Mouse (Mus musculus) macrophage (primary cell): ENCODE results near the gene Rps2. TPM values are rescaled to one million over a fixed set of nuclear protein-coding genes. Genes with fewer than 3 reads are reported as not detected.

Source experiments
- H3K27ac ChIP-seq: fragments of 350-480 bp; formaldehyde crosslinking; 2 replicates; pipeline ENCODE4 v1.9.0; 2021
- H3K36me3 ChIP-seq: fragments of 350-480 bp; formaldehyde crosslinking; 2 replicates; pipeline ENCODE4 v1.9.0; 2021; ENCODE audit errors: inconsistent target
- H3K4me3 ChIP-seq: fragments of 350-480 bp; formaldehyde crosslinking; 2 replicates; pipeline ENCODE4 v1.9.0; 2021; ENCODE audit errors: inconsistent target
- H3K79me2 ChIP-seq: fragments of 350-480 bp; formaldehyde crosslinking; 2 replicates; pipeline ENCODE4 v1.9.0; 2021; ENCODE audit errors: inconsistent target
- WGBS: methylation state at CpG from one replicate; pipeline ENCODE4 v1.1.7; 2026; ENCODE audit warnings: inconsistent platforms; ENCODE audit not compliant: missing documents; 5-methylcytosine and 5-hydroxymethylcytosine counted together
- polyA plus RNA-seq: library from polyadenylated mRNA; stranded (reverse); fragments of 250-400 nt; gene quantifications from 3 replicates; pipeline ENCODE4 v1.2.4, GENCODE M21; 2018; ENCODE audit warnings: inconsistent platforms

Gene Rps2
- polyA plus RNA-seq, 1 experiment from 2014 or later = 612 TPM

DNA sequence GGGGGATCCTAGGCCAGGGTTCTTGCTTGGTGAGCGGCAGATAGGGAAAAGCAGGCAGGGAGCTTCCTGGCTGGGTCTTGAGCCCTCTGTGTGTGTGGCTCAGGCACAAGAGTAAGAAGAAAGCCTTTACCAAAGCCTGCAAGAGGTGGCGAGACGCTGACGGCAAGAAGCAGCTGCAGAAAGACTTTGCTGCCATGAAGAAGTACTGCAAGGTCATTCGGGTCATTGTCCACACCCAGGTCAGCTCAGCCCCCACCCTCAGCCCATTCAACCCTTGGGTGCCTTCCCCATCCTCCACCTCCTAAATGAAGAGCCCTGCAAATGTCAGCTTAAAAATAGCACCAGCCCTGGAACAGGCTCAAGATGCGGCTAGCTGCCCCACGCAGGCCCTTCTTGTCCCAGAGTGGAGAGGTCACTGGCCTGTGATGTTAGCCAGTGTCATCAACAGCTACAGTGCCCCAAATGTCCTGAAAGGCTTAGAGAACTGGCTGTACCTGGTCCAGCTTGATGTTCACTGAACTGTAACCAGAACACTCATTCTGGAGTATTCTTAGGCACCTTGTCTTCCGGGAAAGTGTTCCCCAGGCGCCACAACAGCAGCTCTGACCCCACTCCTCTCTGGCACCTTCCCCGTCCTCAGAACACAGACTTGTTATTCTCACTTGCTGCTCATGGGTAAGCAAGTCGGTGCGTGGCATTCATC, 14.5 kb downstream of the Rps2 start:
- Histone ChIP-seq H3K36me3 (no peaks in the 10 kb centered on the region), H3K4me3 (no peak overlapping the region), H3K27ac (no peak overlapping the region), H3K79me2 (peaks cover 9% of the 10 kb centered on the region; the same call in 1 of the 2 replicates)
- WGBS = 93% methylated on average over 12 of the region's 12 CpGs

DNA sequence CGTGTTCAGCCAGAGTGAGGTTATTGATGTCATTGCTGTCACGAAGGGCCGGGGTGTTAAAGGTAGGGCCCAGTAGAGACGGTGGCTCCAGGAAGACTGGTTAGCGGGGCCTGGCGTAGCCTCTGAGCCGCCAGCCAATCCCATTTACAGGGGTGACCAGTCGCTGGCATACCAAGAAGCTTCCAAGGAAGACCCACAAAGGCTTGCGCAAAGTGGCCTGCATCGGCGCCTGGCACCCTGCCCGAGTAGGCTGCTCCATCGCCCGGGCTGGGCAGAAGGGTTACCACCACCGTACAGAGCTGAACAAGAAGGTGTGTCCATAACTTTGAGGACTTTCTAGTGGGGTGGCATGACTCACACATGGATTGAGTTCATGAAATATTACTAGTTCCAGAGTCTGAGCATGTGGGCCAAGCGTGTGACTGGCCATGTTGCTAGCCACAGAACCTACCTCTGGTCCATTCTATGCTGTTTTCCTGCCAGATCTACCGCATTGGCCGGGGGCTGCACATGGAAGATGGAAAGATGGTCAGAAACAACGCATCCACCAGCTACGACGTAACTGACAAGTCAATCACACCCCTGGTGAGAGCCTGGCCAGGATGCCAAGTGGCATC, 15.6 kb downstream of the Rps2 start:
- WGBS = 83% methylated on average over 21 of the region's 21 CpGs
- Histone ChIP-seq H3K79me2 (peaks cover 21% of the 10 kb centered on the region), H3K4me3 (no peak overlapping the region)

GRCm38 (mm10) chr17:24734513-24734912, 16.6 kb downstream of the Rps2 start:
- H3K79me2 ChIP-seq = peaks cover 30% of the 10 kb centered on the region
- H3K27ac ChIP-seq = no peak overlapping the region
- peaks cover 6% of the 10 kb centered on the region; the same call in 1 of the 2 replicates for H3K36me3 ChIP-seq
- H3K4me3 ChIP-seq = no peak overlapping the region
- 100% methylated on average over 1 of the region's 1 CpGs for WGBS

More for the DNA sequence above, 15.6 kb downstream of the Rps2 start:
- H3K27ac ChIP-seq = no peak overlapping the region
- no peaks in the 10 kb centered on the region for H3K36me3 ChIP-seq

GRCm38 (mm10) chr17:24735446-24735845, 17.5 kb downstream of the Rps2 start:
- Histone ChIP-seq H3K27ac (peak overlapping the region; percentile 31), H3K4me3 (no peak overlapping the region), H3K79me2 (peaks cover 38% of the 10 kb centered on the region), H3K36me3 (peaks cover 14% of the 10 kb centered on the region)
- 86% methylated on average over 6 of the region's 7 CpGs for WGBS

- peak within 1 kb of the TSS; percentile 96 for H3K4me3 ChIP-seq
- 2% methylated on average over 29 of the region's 29 CpGs for WGBS
- H3K27ac ChIP-seq = peak within 1 kb of the TSS; percentile 75
- H3K79me2 ChIP-seq = peaks cover 38% of the 10 kb centered on the region
- peaks cover 23% of the 10 kb centered on the region for H3K36me3 ChIP-seq
Observed at GRCm38 (mm10) chr17:24736330-24737051, 18.6 kb downstream of the Rps2 start, which contains the start of gene Msrb1. TSS of gene Msrb1 (plus strand) at chr17:24736642.

GRCm38 (mm10) chr17:24737135-24737810, 19.4 kb downstream of the Rps2 start:
- 13% methylated on average over 8 of the region's 8 CpGs for WGBS
- H3K4me3 ChIP-seq = peak overlapping the region; percentile 96
- peaks cover 38% of the 10 kb centered on the region for H3K79me2 ChIP-seq
- H3K27ac ChIP-seq = peak overlapping the region; percentile 75
- H3K36me3 ChIP-seq = peaks cover 24% of the 10 kb centered on the region

- H3K36me3 ChIP-seq = peaks cover 24% of the 10 kb centered on the region
- peak overlapping the region; percentile 75 for H3K27ac ChIP-seq
- H3K4me3 ChIP-seq = peak overlapping the region; percentile 96; the same call in 1 of the 2 replicates
- WGBS = 82% methylated on average over 4 of the region's 4 CpGs
- peaks cover 38% of the 10 kb centered on the region for H3K79me2 ChIP-seq
Observed at GRCm38 (mm10) chr17:24738238-24738637, 20.3 kb downstream of the Rps2 start.

DNA sequence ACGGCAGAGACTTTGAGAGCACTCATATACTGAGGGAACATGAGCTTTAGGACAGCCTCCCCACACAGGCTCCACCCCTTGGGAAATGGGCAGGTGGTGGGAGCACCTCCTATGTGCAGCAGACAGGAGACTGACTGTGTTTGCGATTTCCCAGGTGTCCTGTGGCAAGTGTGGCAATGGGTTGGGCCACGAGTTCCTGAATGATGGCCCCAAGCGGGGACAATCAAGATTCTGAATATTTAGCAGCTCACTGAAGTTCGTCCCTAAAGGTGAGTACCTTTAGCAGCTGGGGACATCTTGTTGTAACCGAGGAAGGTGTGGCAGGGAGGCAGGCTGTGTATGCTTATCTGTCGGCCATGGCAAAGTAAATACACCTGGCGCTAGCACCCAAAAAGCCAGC, 22.0 kb downstream of the Rps2 start:
- Histone ChIP-seq H3K79me2 (peaks cover 38% of the 10 kb centered on the region), H3K36me3 (peaks cover 24% of the 10 kb centered on the region), H3K4me3 (no peak overlapping the region), H3K27ac (no peak overlapping the region)
- WGBS = 92% methylated on average over 8 of the region's 8 CpGs

- WGBS = 28% methylated on average over 8 of the region's 8 CpGs
- no peak overlapping the region for H3K27ac ChIP-seq
- H3K79me2 ChIP-seq = peaks cover 30% of the 10 kb centered on the region
- no peak overlapping the region for H3K4me3 ChIP-seq
- peaks cover 24% of the 10 kb centered on the region for H3K36me3 ChIP-seq
Observed at GRCm38 (mm10) chr17:24742307-24742706, 24.4 kb downstream of the Rps2 start.

DNA sequence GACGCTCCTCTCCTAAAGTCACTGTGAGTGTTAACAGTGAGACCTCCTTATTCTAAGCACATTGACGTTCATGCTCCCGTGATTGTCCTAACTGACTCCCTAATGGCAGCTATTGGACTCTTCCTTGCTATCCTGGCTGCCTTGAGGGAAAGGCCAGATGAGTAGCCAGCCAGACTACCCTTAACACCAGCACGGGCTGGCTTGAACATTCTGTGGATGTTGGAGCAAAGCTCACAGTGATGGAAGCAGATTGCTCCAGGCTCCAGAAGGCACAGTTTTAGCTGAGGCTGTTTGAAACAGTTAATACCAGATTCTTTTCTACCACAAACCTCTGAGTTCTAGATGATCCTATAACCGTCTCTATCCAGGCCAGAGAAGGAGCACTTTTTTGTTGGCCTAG, 26.0 kb downstream of the Rps2 start:
- no peak overlapping the region for H3K4me3 ChIP-seq
- WGBS = 79% methylated on average over 5 of the region's 5 CpGs
- no peak overlapping the region for H3K27ac ChIP-seq
- H3K79me2 ChIP-seq = peaks cover 14% of the 10 kb centered on the region
- H3K36me3 ChIP-seq = peaks cover 24% of the 10 kb centered on the region

DNA sequence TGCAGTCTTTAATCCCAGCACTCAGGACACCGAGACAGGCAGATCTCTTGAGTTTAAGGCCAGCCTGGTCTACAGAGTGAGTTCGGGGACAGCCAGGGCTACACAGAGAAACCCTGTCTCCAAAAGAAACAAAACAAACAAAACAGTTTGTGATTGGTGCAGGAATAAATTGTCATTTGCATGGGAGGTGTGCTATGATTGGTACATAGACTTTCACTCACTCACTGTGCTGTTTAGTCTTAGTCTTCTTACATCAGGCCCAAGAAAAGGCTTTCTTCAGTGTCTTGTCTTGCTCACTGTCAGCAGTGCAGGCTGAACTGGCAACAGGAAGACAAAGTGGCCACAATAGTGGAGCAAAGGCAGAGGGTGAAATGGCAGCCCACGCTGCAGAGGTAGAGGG, 26.5 kb downstream of the Rps2 start:
- no peak overlapping the region for H3K27ac ChIP-seq
- H3K4me3 ChIP-seq = no peak overlapping the region
- H3K36me3 ChIP-seq = peaks cover 19% of the 10 kb centered on the region
- WGBS = 83% methylated on average over 3 of the region's 3 CpGs
- peaks cover 10% of the 10 kb centered on the region; the same call in 1 of the 2 replicates for H3K79me2 ChIP-seq

DNA sequence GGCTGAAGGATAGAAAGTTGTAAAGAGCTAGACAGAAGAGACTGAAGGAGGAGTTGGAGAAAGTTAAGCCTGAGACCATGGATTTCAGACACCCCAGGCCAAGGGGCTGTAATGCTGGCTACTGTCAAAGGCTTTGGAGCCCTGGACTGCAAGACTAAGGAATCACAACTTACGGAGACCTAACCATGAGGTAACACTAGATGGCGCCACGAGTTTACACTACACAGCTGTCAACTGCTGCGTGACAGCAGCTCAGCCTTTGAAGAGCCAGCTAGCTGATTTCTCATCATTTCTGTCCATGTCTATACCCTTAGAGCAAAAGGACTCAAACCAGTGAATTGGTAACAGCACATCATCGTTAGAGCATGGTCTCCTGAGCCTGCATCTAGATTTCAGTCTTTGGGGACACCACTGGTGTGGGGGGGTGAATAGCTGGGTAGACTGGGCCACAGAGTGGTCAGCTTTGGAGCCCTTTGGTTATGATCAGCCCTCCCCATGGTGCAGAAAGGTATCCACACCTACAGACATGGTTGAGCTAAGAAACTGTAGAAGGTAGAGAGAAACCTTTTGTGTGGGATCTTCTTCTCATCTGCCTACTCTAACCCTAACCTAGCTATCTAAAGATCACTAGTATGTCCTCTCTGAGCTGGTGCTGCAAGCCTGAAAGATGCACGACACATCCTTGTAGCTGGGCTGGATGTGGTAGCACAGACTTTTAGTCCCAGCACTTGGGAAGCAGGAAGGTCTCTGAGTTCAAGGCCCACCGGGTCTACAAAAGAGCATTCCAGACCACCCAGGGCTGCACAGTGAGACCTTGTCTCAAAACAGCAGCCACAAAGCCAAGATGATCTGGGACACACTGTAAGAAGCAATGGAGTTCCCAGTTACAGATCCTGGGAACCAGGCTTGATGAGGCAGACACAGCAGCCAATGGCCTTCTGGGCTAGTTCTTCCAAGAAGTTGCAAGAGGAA, 27.9 kb downstream of the Rps2 start:
- H3K27ac ChIP-seq = no peak overlapping the region
- H3K36me3 ChIP-seq = peaks cover 7% of the 10 kb centered on the region; the same call in 1 of the 2 replicates
- H3K79me2 ChIP-seq = no peaks in the 10 kb centered on the region; the same call in 1 of the 2 replicates
- WGBS = 22% methylated on average over 7 of the region's 7 CpGs
- no peak overlapping the region for H3K4me3 ChIP-seq

- H3K27ac ChIP-seq = no peak overlapping the region
- no peaks in the 10 kb centered on the region for H3K36me3 ChIP-seq
- no peaks in the 10 kb centered on the region for H3K79me2 ChIP-seq
- no peak overlapping the region for H3K4me3 ChIP-seq
- WGBS = 78% methylated on average over 4 of the region's 4 CpGs
Observed at GRCm38 (mm10) chr17:24746986-24747385, 29.1 kb downstream of the Rps2 start.
